Mouse (Mus musculus): ENCODE measurements around the gene Gli2. TPM values are rescaled to one million over a fixed set of nuclear protein-coding genes. Genes with fewer than 3 reads are reported as not detected.

The Gli2 gene
- polyA plus RNA-seq, 1 experiment from 2014 or later: 3.1 TPM

- Histone ChIP-seq H3K36me3 (no peaks in the 10 kb centered on the region), H3K4me1 (peaks cover 19% of the 10 kb centered on the region), H3K27ac (replicated peaks) (no peak overlapping the region), H3K4me3 (no peak overlapping the region), H3K9ac (no peak overlapping the region), H3K27me3 (replicated peaks) (no peaks in the 10 kb centered on the region), H3K9me3 (no peaks in the 10 kb centered on the region), H3K4me2 (no peak overlapping the region)
- WGBS: 58% methylated on average over 6 of the region's 6 CpGs
- ATAC-seq (ENCODE audit: extremely low read depth, insufficient number of reproducible peaks, low FRiP score, low TSS enrichment): no peak
These were observed 65.1 kb downstream of the Gli2 start for GRCm38 (mm10) chr1:118988331-118988730.

- Histone ChIP-seq H3K4me2 (no peak overlapping the region), H3K36me3 (no peaks in the 10 kb centered on the region), H3K9me3 (no peaks in the 10 kb centered on the region), H3K9ac (no peak overlapping the region), H3K4me3 (no peak overlapping the region), H3K4me1 (peaks cover 26% of the 10 kb centered on the region), H3K27me3 (replicated peaks) (no peaks in the 10 kb centered on the region), H3K27ac (replicated peaks) (no peak overlapping the region)
- no peak for ATAC-seq (ENCODE audit: extremely low read depth, insufficient number of reproducible peaks, low FRiP score, low TSS enrichment)
- WGBS: 87% methylated on average over 11 of the region's 11 CpGs
These were observed 65.9 kb downstream of the Gli2 start for GRCm38 (mm10) chr1:118987538-118987937.

- no peaks in the 10 kb centered on the region for H3K36me3 ChIP-seq
- peak overlapping the region; percentile 16; the same call in 1 of the 2 replicates for H3K4me2 ChIP-seq
- H3K9me3 ChIP-seq: no peaks in the 10 kb centered on the region
- no peaks in the 10 kb centered on the region for H3K27me3 ChIP-seq (replicated peaks)
- ATAC-seq (ENCODE audit: extremely low read depth, insufficient number of reproducible peaks, low FRiP score, low TSS enrichment): no peak
- H3K27ac ChIP-seq (replicated peaks): peak overlapping the region; percentile 90
- peak overlapping the region; percentile 63 for H3K9ac ChIP-seq
- WGBS: 46% methylated on average over 2 of the region's 2 CpGs
- H3K4me3 ChIP-seq: no peak overlapping the region
- peaks cover 54% of the 10 kb centered on the region for H3K4me1 ChIP-seq
These were observed 70.0 kb downstream of the Gli2 start for GRCm38 (mm10) chr1:118983389-118983788.

GRCm38 (mm10) chr1:118982805-118983211 is 70.6 kb downstream of the Gli2 start:
- Histone ChIP-seq H3K9ac (peak overlapping the region; percentile 63), H3K4me3 (no peak overlapping the region), H3K27ac (replicated peaks) (peak overlapping the region; percentile 90), H3K4me1 (peaks cover 54% of the 10 kb centered on the region), H3K27me3 (replicated peaks) (no peaks in the 10 kb centered on the region), H3K9me3 (no peaks in the 10 kb centered on the region), H3K36me3 (no peaks in the 10 kb centered on the region), H3K4me2 (peak overlapping the region; percentile 60)
- no peak for ATAC-seq (ENCODE audit: extremely low read depth, insufficient number of reproducible peaks, low FRiP score, low TSS enrichment)
- 15% methylated on average over 5 of the region's 5 CpGs for WGBS

DNA sequence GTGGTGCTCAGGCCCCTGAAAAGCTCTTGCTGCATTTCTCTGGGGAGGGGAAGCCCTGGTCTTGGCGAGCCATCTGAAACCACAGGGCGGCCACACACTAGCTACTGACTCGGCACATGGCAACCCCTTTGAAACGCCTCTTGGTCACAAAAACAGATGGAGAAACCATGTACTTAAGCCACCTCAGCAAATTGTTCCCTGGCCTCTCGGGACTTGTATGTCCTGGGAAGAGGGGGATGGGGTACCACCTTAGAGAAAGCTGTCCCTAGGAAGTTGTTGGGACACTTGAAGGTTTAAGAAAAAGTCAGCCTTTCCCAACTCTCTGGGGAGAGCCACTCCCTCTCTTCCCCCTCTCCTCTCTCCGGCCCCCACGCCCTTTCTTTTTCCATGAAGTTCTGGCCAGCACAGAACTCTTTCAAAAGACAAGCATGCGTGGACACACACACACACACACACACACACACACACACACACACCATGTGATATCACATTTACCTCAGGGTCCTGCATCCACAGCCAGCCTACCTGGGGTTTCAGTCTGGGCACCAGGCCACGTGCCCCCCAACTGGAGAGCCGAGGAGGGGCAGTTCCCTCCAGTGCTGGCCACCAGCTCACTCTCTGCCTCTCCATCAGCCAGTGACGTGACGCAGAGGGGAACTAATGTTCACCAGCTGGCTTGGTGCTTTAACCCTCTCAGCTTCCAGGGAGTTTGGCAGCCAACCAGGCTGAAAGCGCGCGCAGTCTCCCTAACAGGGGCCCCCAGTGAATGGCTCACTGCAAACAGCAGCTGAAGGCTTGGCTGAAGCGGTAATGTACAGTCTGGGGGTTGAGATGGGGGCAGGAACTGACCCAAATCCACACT is 71.2 kb downstream of the Gli2 start:
- H3K4me3 ChIP-seq: peak overlapping the region; percentile 34
- ATAC-seq (ENCODE audit: extremely low read depth, insufficient number of reproducible peaks, low FRiP score, low TSS enrichment): peak; percentile 55; the same call in 1 of the 2 replicates
- peak overlapping the region; percentile 60 for H3K4me2 ChIP-seq
- H3K9ac ChIP-seq: peak overlapping the region; percentile 66
- H3K36me3 ChIP-seq: no peaks in the 10 kb centered on the region
- peak overlapping the region; percentile 90 for H3K27ac ChIP-seq (replicated peaks)
- no peaks in the 10 kb centered on the region for H3K27me3 ChIP-seq (replicated peaks)
- peaks cover 58% of the 10 kb centered on the region for H3K4me1 ChIP-seq
- H3K9me3 ChIP-seq: no peaks in the 10 kb centered on the region
- WGBS: 31% methylated on average over 16 of the region's 16 CpGs

DNA sequence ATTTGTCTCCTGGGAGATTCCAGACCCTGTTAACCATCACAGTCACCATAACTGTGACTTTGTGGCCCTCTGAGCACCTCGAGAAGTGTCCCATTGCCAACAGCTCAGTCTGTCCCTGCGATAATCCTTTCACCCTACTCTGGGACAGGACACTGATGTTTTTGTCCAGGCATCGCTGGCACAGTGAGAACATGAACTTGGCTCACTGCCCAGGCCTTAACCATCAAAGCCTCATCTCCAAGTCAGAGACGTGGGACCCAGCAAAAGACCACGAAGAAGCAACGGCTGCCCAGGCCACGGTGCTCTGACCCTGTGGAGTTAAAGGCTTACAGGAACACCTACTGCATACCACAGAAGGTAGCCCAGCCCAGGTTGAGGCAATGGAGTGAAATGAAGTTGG is 72.8 kb downstream of the Gli2 start:
- H3K36me3 ChIP-seq: no peaks in the 10 kb centered on the region
- peaks cover 69% of the 10 kb centered on the region for H3K4me1 ChIP-seq
- ATAC-seq (ENCODE audit: extremely low read depth, insufficient number of reproducible peaks, low FRiP score, low TSS enrichment): no peak
- H3K4me3 ChIP-seq: no peak overlapping the region
- H3K9ac ChIP-seq: peak overlapping the region; percentile 66; the same call in 1 of the 2 replicates
- no peaks in the 10 kb centered on the region for H3K9me3 ChIP-seq
- H3K27me3 ChIP-seq (replicated peaks): no peaks in the 10 kb centered on the region
- H3K27ac ChIP-seq (replicated peaks): peak overlapping the region; percentile 44
- WGBS: 10% methylated on average over 7 of the region's 7 CpGs
- peak overlapping the region; percentile 60 for H3K4me2 ChIP-seq

DNA sequence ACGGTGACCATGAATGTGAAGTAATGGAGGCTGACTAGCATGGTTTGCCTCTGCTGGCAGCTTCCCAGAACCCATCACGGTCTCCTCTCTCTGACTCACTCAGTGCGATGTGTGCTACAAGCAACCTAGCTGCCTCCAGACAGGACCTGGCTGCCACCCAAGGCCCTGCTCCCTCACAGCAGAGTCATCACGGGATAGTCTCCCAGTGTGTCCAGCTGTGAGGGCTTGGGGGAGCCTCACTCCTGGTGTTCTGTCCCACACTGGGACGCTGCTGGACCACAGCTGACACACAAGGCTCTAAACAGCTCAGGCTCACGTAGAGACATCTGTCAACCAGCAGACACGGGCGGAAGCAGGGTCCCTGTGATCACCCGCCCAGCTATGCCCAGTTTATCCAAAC is 76.8 kb downstream of the Gli2 start:
- Histone ChIP-seq H3K27me3 (replicated peaks) (no peaks in the 10 kb centered on the region), H3K4me2 (no peak overlapping the region), H3K36me3 (peaks cover 12% of the 10 kb centered on the region), H3K9ac (peak overlapping the region; percentile 2; the same call in 1 of the 2 replicates), H3K9me3 (no peaks in the 10 kb centered on the region), H3K4me3 (no peak overlapping the region), H3K4me1 (peaks cover 34% of the 10 kb centered on the region), H3K27ac (replicated peaks) (peak overlapping the region; percentile 62)
- 32% methylated on average over 9 of the region's 9 CpGs for WGBS
- peak; percentile 56; the same call in 1 of the 2 replicates for ATAC-seq (ENCODE audit: extremely low read depth, insufficient number of reproducible peaks, low FRiP score, low TSS enrichment)

GRCm38 (mm10) chr1:118975376-118975775 is 78.0 kb downstream of the Gli2 start:
- no peak for ATAC-seq (ENCODE audit: extremely low read depth, insufficient number of reproducible peaks, low FRiP score, low TSS enrichment)
- Histone ChIP-seq H3K27ac (replicated peaks) (no peak overlapping the region), H3K9ac (no peak overlapping the region), H3K4me1 (peaks cover 21% of the 10 kb centered on the region), H3K4me3 (no peak overlapping the region), H3K4me2 (no peak overlapping the region), H3K9me3 (no peaks in the 10 kb centered on the region), H3K36me3 (peaks cover 17% of the 10 kb centered on the region), H3K27me3 (replicated peaks) (no peaks in the 10 kb centered on the region)
- 74% methylated on average over 3 of the region's 3 CpGs for WGBS

DNA sequence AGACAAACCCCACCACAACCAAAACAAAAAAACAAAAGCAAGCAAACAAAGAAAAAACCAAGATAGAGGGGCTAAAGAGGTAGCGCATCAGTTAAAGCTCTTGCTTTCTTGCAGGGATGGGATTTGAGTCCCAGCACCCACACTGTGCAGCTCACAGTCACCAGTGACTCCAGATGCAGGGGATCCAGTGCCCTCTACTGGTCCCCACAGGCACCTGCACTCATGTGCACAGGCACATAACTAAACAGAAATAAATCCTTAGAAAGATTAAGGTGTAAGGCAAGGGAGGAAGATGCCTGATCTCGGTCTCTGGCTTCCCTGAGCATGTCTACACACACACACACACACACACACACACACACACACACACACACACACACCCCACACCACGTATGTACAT is 83.4 kb downstream of the Gli2 start:
- H3K4me2 ChIP-seq: no peak overlapping the region
- no peak overlapping the region for H3K27ac ChIP-seq (replicated peaks)
- H3K27me3 ChIP-seq (replicated peaks): no peaks in the 10 kb centered on the region
- H3K36me3 ChIP-seq: peaks cover 18% of the 10 kb centered on the region
- no peak for ATAC-seq (ENCODE audit: extremely low read depth, insufficient number of reproducible peaks, low FRiP score, low TSS enrichment)
- H3K9ac ChIP-seq: no peak overlapping the region
- H3K4me1 ChIP-seq: no peaks in the 10 kb centered on the region
- 0 out of 2 replicates have a peak, but pooled peaks cover 2% of the 10 kb centered on the region for H3K9me3 ChIP-seq
- 98% methylated on average over 3 of the region's 3 CpGs for WGBS
- no peak overlapping the region for H3K4me3 ChIP-seq

- H3K36me3 ChIP-seq: peaks cover 22% of the 10 kb centered on the region
- 0 out of 2 replicates have a peak overlapping the region, but pooled peaks have one; percentile 10 for H3K9ac ChIP-seq
- no peak overlapping the region for H3K4me2 ChIP-seq
- no peak for ATAC-seq (ENCODE audit: extremely low read depth, insufficient number of reproducible peaks, low FRiP score, low TSS enrichment)
- 76% methylated on average over 11 of the region's 11 CpGs for WGBS
- no peak overlapping the region for H3K27ac ChIP-seq (replicated peaks)
- H3K4me3 ChIP-seq: no peak overlapping the region
- H3K4me1 ChIP-seq: no peaks in the 10 kb centered on the region
- H3K9me3 ChIP-seq: 0 out of 2 replicates have a peak, but pooled peaks cover 2% of the 10 kb centered on the region
- H3K27me3 ChIP-seq (replicated peaks): no peaks in the 10 kb centered on the region
These were observed 84.0 kb downstream of the Gli2 start for GRCm38 (mm10) chr1:118969409-118969808.

DNA sequence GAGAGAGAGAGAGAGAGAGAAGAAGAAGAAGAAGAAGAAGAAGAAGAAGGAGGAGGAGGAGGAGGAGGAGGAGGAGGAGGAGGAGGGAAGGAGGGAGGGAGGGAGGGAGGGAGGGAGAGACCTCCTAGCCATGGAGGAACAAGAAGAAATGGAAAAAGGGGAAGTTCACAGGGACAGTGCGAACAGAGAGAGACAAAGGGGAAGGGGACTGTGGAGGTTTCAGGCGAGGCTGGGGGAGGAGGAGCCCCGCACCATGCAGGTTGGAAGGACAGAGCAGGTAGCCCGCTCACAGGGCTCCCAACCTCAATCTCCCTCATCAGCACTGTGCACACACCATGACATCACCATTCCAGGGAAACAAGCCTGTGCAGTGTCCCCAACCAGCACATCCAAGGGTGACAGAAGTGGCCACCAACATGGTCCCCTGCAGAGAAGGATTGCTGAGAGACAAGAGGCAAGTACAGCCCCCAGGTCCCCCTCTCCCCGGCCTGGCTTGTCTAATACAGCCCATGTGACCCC is 84.7 kb downstream of the Gli2 start:
- Histone ChIP-seq H3K4me2 (no peak overlapping the region), H3K27me3 (replicated peaks) (no peaks in the 10 kb centered on the region), H3K9ac (no peak overlapping the region), H3K36me3 (peaks cover 24% of the 10 kb centered on the region), H3K4me3 (no peak overlapping the region), H3K27ac (replicated peaks) (no peak overlapping the region), H3K4me1 (no peaks in the 10 kb centered on the region), H3K9me3 (0 out of 2 replicates have a peak, but pooled peaks cover 2% of the 10 kb centered on the region)
- WGBS: 63% methylated on average over 5 of the region's 5 CpGs
- ATAC-seq (ENCODE audit: extremely low read depth, insufficient number of reproducible peaks, low FRiP score, low TSS enrichment): no peak
